Mouse (Mus musculus) liver, adult 2 months (tissue): ENCODE results near the gene Gimap9.

Experiments used
- CTCF ChIP-seq: fragments of 200-500 bp; IDR thresholded peaks from 2 replicates; pipeline ENCODE4 v1.5.1; 2011; ENCODE audit warnings: low read depth, low read length, control low read depth
- POLR2A ChIP-seq: fragments of 200-500 bp; IDR thresholded peaks from 2 replicates; pipeline ENCODE4 v1.6.1; 2011; ENCODE audit warnings: low read length, control low read depth; ENCODE audit not compliant: insufficient read depth; ENCODE audit errors: extremely low read depth

DNA sequence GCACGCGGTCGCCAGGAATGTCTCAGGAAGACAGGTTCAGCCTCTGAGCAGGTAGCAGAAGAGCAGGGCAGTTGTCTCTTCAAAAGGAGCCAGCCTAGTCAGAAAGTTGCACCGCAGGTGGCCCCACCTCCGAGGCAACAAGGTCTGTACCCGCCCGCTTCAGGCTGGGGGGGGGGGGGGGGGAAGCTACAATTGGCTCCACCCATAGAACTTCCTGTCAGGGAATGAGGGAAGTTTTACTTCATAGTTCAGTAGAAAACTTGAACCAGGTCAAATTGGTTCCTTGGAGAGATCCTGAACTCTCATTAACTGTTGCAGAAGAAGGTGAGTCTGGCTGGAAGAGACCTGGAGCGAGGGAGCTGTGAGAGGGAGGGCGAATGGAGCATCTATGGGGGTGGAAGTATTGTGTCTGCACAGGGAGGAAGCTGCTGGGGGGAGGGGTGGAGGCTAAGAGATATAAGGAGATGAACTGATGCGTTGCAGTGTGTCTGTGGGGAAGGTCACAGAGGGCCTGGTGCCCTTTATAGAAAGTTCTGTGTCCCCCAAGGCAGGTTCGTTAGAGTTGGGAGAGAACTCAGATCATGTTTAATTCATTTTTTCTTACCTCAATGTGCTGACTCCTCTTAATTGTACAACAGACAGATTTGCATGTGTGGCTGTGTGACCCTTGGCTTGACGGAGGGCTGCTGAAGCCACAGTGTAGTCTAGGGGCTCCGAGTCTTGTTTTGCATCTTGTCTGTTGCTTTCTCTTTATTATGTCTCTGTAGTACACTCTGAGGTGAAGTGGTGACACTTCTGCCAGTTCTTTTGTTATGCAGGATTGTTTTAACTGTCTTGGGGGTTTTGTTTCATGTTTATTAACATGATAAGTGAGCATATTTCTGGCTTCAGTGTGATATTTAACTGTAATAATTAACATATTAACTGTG, at the start of gene Gimap9:
- no peak for TF ChIP-seq CTCF
- TF ChIP-seq POLR2A = 0 out of 2 replicates have a peak, but pooled peaks have one; percentile 39
